Mouse (Mus musculus): ENCODE results near the gene Olfr1506. TPM values are rescaled to one million over a fixed set of nuclear protein-coding genes. Genes with fewer than 3 reads are reported as not detected.

Gene Olfr1506
- total and polyA plus RNA-seq, 2 experiments = not detected

Other genes starting within 250 kb of the Olfr1506 start
- gene Olfr1261, start 233.3 kb downstream of the Olfr1506 start, total RNA-seq (2014; rRNA removed) = not detected in 2 replicates
- gene Olfr1261, start 233.3 kb downstream of the Olfr1506 start, polyA plus RNA-seq (2012; rRNA removed) = not detected in 2 replicates
- not detected in 2 replicates for gene Olfr1262, start 224.3 kb downstream of the Olfr1506 start, total RNA-seq (2014; rRNA removed)
- not detected in 2 replicates for gene Olfr1262, start 224.3 kb downstream of the Olfr1506 start, polyA plus RNA-seq (2012; rRNA removed)
- not detected in 2 replicates for gene Olfr1263, start 212.4 kb downstream of the Olfr1506 start, total RNA-seq (2014; rRNA removed)
- not detected in 2 replicates for gene Olfr1263, start 212.4 kb downstream of the Olfr1506 start, polyA plus RNA-seq (2012; rRNA removed)
- not detected in 2 replicates for gene Olfr1264, start 198.9 kb downstream of the Olfr1506 start, total RNA-seq (2014; rRNA removed)
- gene Olfr1264, start 198.9 kb downstream of the Olfr1506 start, polyA plus RNA-seq (2012; rRNA removed) = not detected in 2 replicates
- not detected in 2 replicates for gene Olfr1265, start 189.2 kb downstream of the Olfr1506 start, total RNA-seq (2014; rRNA removed)
- gene Olfr1265, start 189.2 kb downstream of the Olfr1506 start, polyA plus RNA-seq (2012; rRNA removed) = not detected in 2 replicates
- not detected in 2 replicates for gene Olfr140, start 160.9 kb downstream of the Olfr1506 start, total RNA-seq (2014; rRNA removed)
- not detected in 2 replicates for gene Olfr140, start 160.9 kb downstream of the Olfr1506 start, polyA plus RNA-seq (2012; rRNA removed)
- gene Olfr1269, start 103.1 kb downstream of the Olfr1506 start, total RNA-seq (2014; rRNA removed) = not detected in 2 replicates
- not detected in 2 replicates for gene Olfr1269, start 103.1 kb downstream of the Olfr1506 start, polyA plus RNA-seq (2012; rRNA removed)
- gene Olfr32, start 82.2 kb downstream of the Olfr1506 start, total RNA-seq (2014; rRNA removed) = not detected in 2 replicates
- not detected in 2 replicates for gene Olfr32, start 82.2 kb downstream of the Olfr1506 start, polyA plus RNA-seq (2012; rRNA removed)
- gene Olfr1270, start 71.4 kb downstream of the Olfr1506 start, total RNA-seq (2014; rRNA removed) = not detected in 2 replicates
- not detected in 2 replicates for gene Olfr1270, start 71.4 kb downstream of the Olfr1506 start, polyA plus RNA-seq (2012; rRNA removed)
- gene Olfr142, start 33.1 kb upstream of the Olfr1506 start, total RNA-seq (2014; rRNA removed) = not detected in 2 replicates
- not detected in 2 replicates for gene Olfr142, start 33.1 kb upstream of the Olfr1506 start, polyA plus RNA-seq (2012; rRNA removed)
- not detected in 2 replicates for gene Olfr1271, start 46.5 kb upstream of the Olfr1506 start, total RNA-seq (2014; rRNA removed)
- not detected in 2 replicates for gene Olfr1271, start 46.5 kb upstream of the Olfr1506 start, polyA plus RNA-seq (2012; rRNA removed)
- not detected in 2 replicates for gene Olfr1272, start 68.3 kb upstream of the Olfr1506 start, total RNA-seq (2014; rRNA removed)
- gene Olfr1272, start 68.3 kb upstream of the Olfr1506 start, polyA plus RNA-seq (2012; rRNA removed) = not detected in 2 replicates
- gene Gm13769, start 97.7 kb upstream of the Olfr1506 start, total RNA-seq (2014; rRNA removed) = not detected in 2 replicates
- not detected in 2 replicates for gene Gm13769, start 97.7 kb upstream of the Olfr1506 start, polyA plus RNA-seq (2012; rRNA removed)
- gene Olfr1274-ps, start 174.2 kb upstream of the Olfr1506 start, total RNA-seq (2014; rRNA removed) = not detected in 2 replicates
- gene Olfr1274-ps, start 174.2 kb upstream of the Olfr1506 start, polyA plus RNA-seq (2012; rRNA removed) = not detected in 2 replicates

All from liver, adult 2 months (tissue).